Mouse (Mus musculus) embryonic facial prominence, embryonic 12.5 days (tissue): ENCODE measurements around the gene Alpl. TPM values are rescaled to one million over a fixed set of nuclear protein-coding genes. Genes with fewer than 3 reads are reported as not detected.

Source experiments
- ATAC-seq: fragments of 200-750 bp; cut with Nextera tagmentation; 2 replicates; pipeline ENCODE4 v1.8.0; 2017; ENCODE audit not compliant: insufficient number of reproducible peaks, insufficient read depth, low FRiP score, low TSS enrichment
- H3K27ac ChIP-seq: fragments of 300-500 bp; sonication (generic); 2 replicates; pipeline ENCODE4 v1.5.1; 2016; ENCODE audit warnings: mild to moderate bottlenecking
- H3K27me3 ChIP-seq: fragments of 300-500 bp; sonication (generic); 2 replicates; pipeline ENCODE4 v1.6.1; 2016; ENCODE audit warnings: mild to moderate bottlenecking, moderate library complexity
- H3K36me3 ChIP-seq: fragments of 300-500 bp; sonication (generic); 2 replicates; pipeline ENCODE4 v1.6.1; 2016; ENCODE audit warnings: mild to moderate bottlenecking
- H3K4me1 ChIP-seq: fragments of 300-500 bp; sonication (generic); 2 replicates; pipeline ENCODE4 v1.6.1; 2016
- H3K4me2 ChIP-seq: fragments of 300-500 bp; sonication (generic); replicated peaks from 2 replicates; pipeline ENCODE4 v1.6.1; 2016; ENCODE audit warnings: mild to moderate bottlenecking, moderate library complexity
- H3K4me3 ChIP-seq: fragments of 300-500 bp; sonication (generic); 2 replicates; pipeline ENCODE4 v1.5.1; 2016; ENCODE audit warnings: mild to moderate bottlenecking
- H3K9ac ChIP-seq: fragments of 300-500 bp; sonication (generic); 2 replicates; pipeline ENCODE4 v1.6.1; 2016; ENCODE audit warnings: mild to moderate bottlenecking, moderate library complexity
- H3K9me3 ChIP-seq: fragments of 300-500 bp; sonication (generic); 2 replicates; pipeline ENCODE4 v1.6.1; 2016; ENCODE audit warnings: mild to moderate bottlenecking, moderate library complexity
- WGBS: fragments of 180-500 bp; shearing (Covaris S2); methylation state at CpG from one replicate; pipeline ENCODE4 v1.1.7; 2016; 5-methylcytosine and 5-hydroxymethylcytosine counted together
- polyA plus RNA-seq: library from polyadenylated mRNA; unstranded; fragments of >200 nt; fragmentation: Nextera tagmentation; extraction: Ambion mirVana; gene quantifications from 2 replicates; pipeline ENCODE4 v1.2.1, GENCODE M21; 2016

The Alpl gene
- polyA plus RNA-seq, 1 experiment from 2014 or later = 23.7 TPM

- no peaks in the 10 kb centered on the region for H3K36me3 ChIP-seq
- 91% methylated on average over 5 of the region's 5 CpGs for WGBS
- no peaks in the 10 kb centered on the region for H3K4me1 ChIP-seq
- no peaks in the 10 kb centered on the region for H3K27me3 ChIP-seq
- H3K9me3 ChIP-seq = no peaks in the 10 kb centered on the region
- H3K4me2 ChIP-seq = no peak overlapping the region
- no peak overlapping the region for H3K4me3 ChIP-seq
- no peak overlapping the region for H3K9ac ChIP-seq
- H3K27ac ChIP-seq = no peak overlapping the region
- no peak for ATAC-seq
Observed at GRCm38 (mm10) chr4:137822537-137822936, 26.4 kb upstream of the Alpl start.

DNA sequence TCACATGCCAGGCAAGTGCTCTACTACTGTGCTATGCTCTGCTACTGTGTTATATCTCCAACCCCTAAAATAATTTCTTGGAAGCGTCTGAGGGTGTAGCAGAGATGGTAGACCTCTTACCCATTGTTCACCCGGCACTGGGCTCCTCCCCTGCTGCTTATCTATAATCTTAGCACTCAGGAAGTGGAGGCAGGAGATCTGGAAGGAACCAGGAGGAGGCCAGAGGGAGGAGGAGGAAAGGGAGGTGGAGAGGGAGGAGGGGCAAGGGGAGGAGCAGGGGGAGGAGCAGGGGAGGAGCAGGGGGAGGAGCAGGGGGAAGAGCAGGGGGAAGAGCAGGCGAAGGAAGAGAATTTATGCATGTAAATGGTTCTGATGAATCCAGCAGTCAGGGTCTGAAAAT lies 24.5 kb upstream of the Alpl start:
- no peak overlapping the region for H3K4me3 ChIP-seq
- H3K4me2 ChIP-seq = no peak overlapping the region
- H3K4me1 ChIP-seq = no peaks in the 10 kb centered on the region
- no peak overlapping the region for H3K27ac ChIP-seq
- WGBS = 62% methylated on average over 3 of the region's 3 CpGs
- no peak for ATAC-seq
- no peak overlapping the region for H3K9ac ChIP-seq
- no peaks in the 10 kb centered on the region for H3K9me3 ChIP-seq
- H3K27me3 ChIP-seq = no peaks in the 10 kb centered on the region
- no peaks in the 10 kb centered on the region for H3K36me3 ChIP-seq

- no peaks in the 10 kb centered on the region for H3K9me3 ChIP-seq
- H3K4me3 ChIP-seq = no peak overlapping the region
- H3K27ac ChIP-seq = no peak overlapping the region
- WGBS = 88% methylated on average over 2 of the region's 2 CpGs
- H3K9ac ChIP-seq = no peak overlapping the region
- no peak for ATAC-seq
- H3K27me3 ChIP-seq = no peaks in the 10 kb centered on the region
- no peaks in the 10 kb centered on the region for H3K4me1 ChIP-seq
- no peak overlapping the region for H3K4me2 ChIP-seq
- H3K36me3 ChIP-seq = no peaks in the 10 kb centered on the region
Observed at GRCm38 (mm10) chr4:137819487-137819886, 23.3 kb upstream of the Alpl start.

GRCm38 (mm10) chr4:137818341-137818740 lies 22.2 kb upstream of the Alpl start:
- H3K36me3 ChIP-seq = no peaks in the 10 kb centered on the region
- no peaks in the 10 kb centered on the region for H3K27me3 ChIP-seq
- no peak for ATAC-seq
- H3K4me1 ChIP-seq = no peaks in the 10 kb centered on the region
- H3K4me3 ChIP-seq = no peak overlapping the region
- H3K4me2 ChIP-seq = no peak overlapping the region
- 83% methylated on average over 3 of the region's 3 CpGs for WGBS
- no peaks in the 10 kb centered on the region for H3K9me3 ChIP-seq
- H3K9ac ChIP-seq = no peak overlapping the region
- H3K27ac ChIP-seq = no peak overlapping the region

GRCm38 (mm10) chr4:137816216-137816615 lies 20.0 kb upstream of the Alpl start:
- ATAC-seq = no peak
- H3K36me3 ChIP-seq = no peaks in the 10 kb centered on the region
- no peak overlapping the region for H3K9ac ChIP-seq
- no peaks in the 10 kb centered on the region for H3K9me3 ChIP-seq
- no peaks in the 10 kb centered on the region for H3K4me1 ChIP-seq
- no peak overlapping the region for H3K27ac ChIP-seq
- H3K27me3 ChIP-seq = no peaks in the 10 kb centered on the region
- no peak overlapping the region for H3K4me2 ChIP-seq
- no peak overlapping the region for H3K4me3 ChIP-seq
- WGBS = 71% methylated on average over 7 of the region's 7 CpGs

GRCm38 (mm10) chr4:137815473-137815872 lies 19.3 kb upstream of the Alpl start:
- H3K4me1 ChIP-seq = no peaks in the 10 kb centered on the region
- no peaks in the 10 kb centered on the region for H3K36me3 ChIP-seq
- H3K27me3 ChIP-seq = no peaks in the 10 kb centered on the region
- 74% methylated on average over 3 of the region's 3 CpGs for WGBS
- no peak overlapping the region for H3K4me2 ChIP-seq
- no peak for ATAC-seq
- H3K4me3 ChIP-seq = no peak overlapping the region
- H3K9ac ChIP-seq = no peak overlapping the region
- no peaks in the 10 kb centered on the region for H3K9me3 ChIP-seq
- no peak overlapping the region for H3K27ac ChIP-seq

DNA sequence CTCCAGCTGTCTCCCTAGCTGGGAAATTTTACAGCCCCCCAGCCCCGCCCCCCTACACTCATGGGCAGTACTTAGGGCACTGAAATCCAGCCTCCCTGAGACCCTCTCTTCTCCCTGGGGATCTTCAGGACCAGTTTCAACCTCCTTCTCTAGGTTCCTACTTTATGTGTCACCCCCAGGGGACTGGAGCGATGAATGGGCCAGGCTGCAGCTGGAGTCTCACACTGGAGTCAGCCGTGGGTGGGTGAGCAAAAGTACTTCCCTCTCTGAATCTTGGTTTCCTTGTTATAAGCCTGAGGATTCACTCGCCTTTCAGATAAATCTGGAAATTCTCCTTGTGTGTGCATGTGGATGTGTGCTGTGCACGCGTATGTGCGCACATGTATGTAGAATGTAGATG lies 18.0 kb upstream of the Alpl start:
- Histone ChIP-seq H3K9me3 (no peaks in the 10 kb centered on the region), H3K9ac (no peak overlapping the region), H3K36me3 (no peaks in the 10 kb centered on the region), H3K4me2 (no peak overlapping the region), H3K27me3 (no peaks in the 10 kb centered on the region), H3K27ac (no peak overlapping the region), H3K4me1 (no peaks in the 10 kb centered on the region), H3K4me3 (no peak overlapping the region)
- WGBS = 74% methylated on average over 7 of the region's 7 CpGs
- ATAC-seq = no peak

GRCm38 (mm10) chr4:137812946-137813708 lies 16.9 kb upstream of the Alpl start:
- Histone ChIP-seq H3K4me2 (no peak overlapping the region), H3K4me3 (no peak overlapping the region), H3K27me3 (no peaks in the 10 kb centered on the region), H3K27ac (no peak overlapping the region), H3K36me3 (no peaks in the 10 kb centered on the region), H3K9me3 (no peaks in the 10 kb centered on the region), H3K4me1 (no peaks in the 10 kb centered on the region), H3K9ac (no peak overlapping the region)
- 48% methylated on average over 13 of the region's 13 CpGs for WGBS
- ATAC-seq = no peak

GRCm38 (mm10) chr4:137809999-137810398 lies 13.8 kb upstream of the Alpl start:
- Histone ChIP-seq H3K4me1 (no peaks in the 10 kb centered on the region), H3K4me2 (no peak overlapping the region), H3K4me3 (no peak overlapping the region), H3K27me3 (no peaks in the 10 kb centered on the region), H3K36me3 (no peaks in the 10 kb centered on the region), H3K9ac (no peak overlapping the region), H3K9me3 (no peaks in the 10 kb centered on the region), H3K27ac (no peak overlapping the region)
- ATAC-seq = no peak
- 78% methylated on average over 4 of the region's 4 CpGs for WGBS

- WGBS = 83% methylated on average over 7 of the region's 7 CpGs
- Histone ChIP-seq H3K4me3 (no peak overlapping the region), H3K27ac (no peak overlapping the region), H3K9me3 (no peaks in the 10 kb centered on the region), H3K4me2 (no peak overlapping the region), H3K9ac (no peak overlapping the region), H3K4me1 (no peaks in the 10 kb centered on the region), H3K27me3 (no peaks in the 10 kb centered on the region), H3K36me3 (no peaks in the 10 kb centered on the region)
- ATAC-seq = no peak
Observed at GRCm38 (mm10) chr4:137807301-137807851, 11.2 kb upstream of the Alpl start.

- Histone ChIP-seq H3K27ac (no peak overlapping the region), H3K36me3 (no peaks in the 10 kb centered on the region), H3K4me2 (no peak overlapping the region), H3K27me3 (peaks cover 10% of the 10 kb centered on the region), H3K4me3 (no peak overlapping the region), H3K9ac (no peak overlapping the region), H3K4me1 (0 out of 2 replicates have a peak, but pooled peaks cover 8% of the 10 kb centered on the region), H3K9me3 (no peaks in the 10 kb centered on the region)
- 25% methylated on average over 12 of the region's 12 CpGs for WGBS
- ATAC-seq = no peak
Observed at GRCm38 (mm10) chr4:137801196-137801595, 5.0 kb upstream of the Alpl start.

DNA sequence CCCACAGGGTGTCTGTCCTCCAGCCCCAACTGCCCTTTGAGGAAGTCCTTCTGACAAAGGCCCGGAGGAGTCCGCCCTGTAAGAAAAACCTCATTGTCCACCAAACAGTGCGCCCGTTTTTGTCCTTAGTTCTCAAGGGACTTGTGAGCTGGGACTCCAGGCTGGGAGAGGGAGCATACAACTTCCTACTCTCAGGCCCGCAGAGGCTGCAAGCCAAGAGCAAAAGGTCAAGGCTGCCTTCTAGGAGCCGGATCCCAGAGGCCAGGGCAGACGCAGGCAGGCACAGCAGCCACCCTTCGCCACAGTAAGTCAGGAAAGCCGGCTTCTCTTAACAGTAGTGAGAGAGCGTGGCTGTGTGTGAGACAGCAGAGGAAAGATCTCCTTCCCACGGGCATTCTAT lies 4.1 kb upstream of the Alpl start:
- H3K36me3 ChIP-seq = no peaks in the 10 kb centered on the region
- H3K27ac ChIP-seq = no peak overlapping the region
- WGBS = 25% methylated on average over 11 of the region's 11 CpGs
- H3K4me2 ChIP-seq = no peak overlapping the region
- ATAC-seq = no peak
- H3K4me3 ChIP-seq = no peak overlapping the region
- peaks cover 19% of the 10 kb centered on the region for H3K27me3 ChIP-seq
- H3K4me1 ChIP-seq = peaks cover 16% of the 10 kb centered on the region
- no peaks in the 10 kb centered on the region for H3K9me3 ChIP-seq
- no peak overlapping the region for H3K9ac ChIP-seq
